Mouse (Mus musculus): ENCODE data around the gene Poc1b.

DNA sequence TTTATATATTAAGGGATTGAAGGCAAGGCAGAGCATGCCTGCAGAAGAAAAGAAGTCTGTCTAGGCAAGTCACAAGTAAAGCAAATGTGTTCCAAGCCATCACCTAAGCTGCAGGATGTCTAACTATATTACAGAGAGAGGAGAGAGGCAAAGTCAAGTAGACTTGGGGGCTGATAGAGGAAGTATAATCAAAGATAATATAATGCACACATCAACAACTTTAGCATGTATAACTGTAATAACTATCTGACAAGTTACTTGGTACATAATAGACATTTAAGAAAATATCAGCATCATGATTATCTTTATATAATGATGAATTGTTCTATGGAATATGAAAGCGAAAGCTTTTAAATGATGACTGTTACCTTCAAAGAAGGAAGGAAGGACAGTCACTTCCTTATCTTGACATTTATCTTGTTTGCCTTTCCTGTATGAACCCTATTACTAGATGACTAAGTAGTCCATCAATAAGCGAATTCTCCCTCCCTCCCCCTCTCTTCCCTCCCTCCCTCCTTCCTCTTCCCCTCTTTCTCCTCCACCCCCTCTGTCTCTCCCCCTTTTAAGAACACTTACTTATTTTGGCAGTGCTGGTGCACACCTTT lies 87.7 kb downstream of the Poc1b start:
- TF ChIP-seq CTCF (IDR thresholded peaks at IDR 0.05) = no peak
- no peak for TF ChIP-seq POLR2A (IDR thresholded peaks at IDR 0.05; ENCODE audit: insufficient read depth, low read depth, low read length)
